Mouse (Mus musculus) leukemia stem cell, adult 10-12 weeks (primary cell): ENCODE results near the gene En2. TPM values are rescaled to one million over a fixed set of nuclear protein-coding genes. Genes with fewer than 3 reads are reported as not detected.

ENCODE experiments used
- polyA plus RNA-seq: library from polyadenylated mRNA; stranded (reverse); fragments of >175 nt; gene quantifications from 2 replicates; pipeline ENCODE4 v1.2.3, GENCODE M21; 2012; ENCODE audit warnings: low replicate concordance

Gene En2
- polyA plus RNA-seq = not detected in 2 replicates

GRCm38 (mm10) chr5:28165358-28166255 is at the start of gene En2:
Gene En2 (plus strand): TSS chr5:28165694.

Other genes starting within 250 kb of the En2 start
- gene Insig1, start 94.3 kb upstream of the En2 start, polyA plus RNA-seq = 14.9 and 16.4 TPM in 2 replicates
- gene Cnpy1, start 80.1 kb downstream of the En2 start, polyA plus RNA-seq = not detected in 2 replicates
- 59.8 and 60.1 TPM in 2 replicates for gene Rbm33, start 151.4 kb downstream of the En2 start, polyA plus RNA-seq